Mouse (Mus musculus) gastrocnemius, postnatal 25 days (tissue): Measurements from ENCODE around the gene Hps6. TPM values are rescaled to one million over a fixed set of nuclear protein-coding genes. Genes with fewer than 3 reads are reported as not detected.
"Not testable (repeated sequence)": the region's sequence is repeated elsewhere in the genome, so short reads cannot be mapped to it uniquely, and the experiment has no call there.

Experiments used
- DNase-seq: peaks from one replicate; pipeline ENCODE4 v3.0.0; 2022
- long read RNA-seq, 2 experiments: library from polyadenylated mRNA; stranded (forward); transcript quantifications; one replicate each; pipeline ENCODE4 v2.0.0; 2021
- total RNA-seq, 2 experiments: library from RNA; stranded (reverse); gene quantifications; 1 replicate in 1 of 2; 2 replicates in 1 of 2; pipeline ENCODE4 v1.2.3; 2021

Gene Hps6
- total RNA-seq, result 1 to 10 TPM; 2.7 to 3.9 TPM
- long read RNA-seq, experiment 1, transcript Hps6-201 (1 exons, 2,666 nt), result major isoform, 6 of 6 reads
- long read RNA-seq, experiment 1, partial matches to known transcripts, result 0 of 6 reads
- long read RNA-seq, experiment 1, other reads (novel, unspliced or antisense), result 0 of 6 reads
- long read RNA-seq, experiment 2, transcript Hps6-201 (1 exons, 2,666 nt), result major isoform, 7 of 7 reads
- long read RNA-seq, experiment 2, partial matches to known transcripts, result 0 of 7 reads
- long read RNA-seq, experiment 2, other reads (novel, unspliced or antisense), result 0 of 7 reads

GRCm38 (mm10) chr19:46003371-46004226, at the start of gene Hps6:
TSS of gene Hps6 (plus strand) at chr19:46003508.
- peak; percentile 91 for DNase-seq

GRCm38 (mm10) chr19:45956736-45957135, 46.6 kb upstream of the Hps6 start:
- DNase-seq, result no peak

GRCm38 (mm10) chr19:45960770-45961169, 42.5 kb upstream of the Hps6 start:
- no peak for DNase-seq

- no peak for DNase-seq
Observed at GRCm38 (mm10) chr19:45984379-45984778, 18.9 kb upstream of the Hps6 start.

GRCm38 (mm10) chr19:45988238-45988637, 15.1 kb upstream of the Hps6 start:
- no peak for DNase-seq

- no peak for DNase-seq
Observed at GRCm38 (mm10) chr19:45991171-45991570, 12.1 kb upstream of the Hps6 start.

- DNase-seq, result not testable (repeated sequence)
Observed at GRCm38 (mm10) chr19:45993441-45993840, 9.9 kb upstream of the Hps6 start.

GRCm38 (mm10) chr19:45993981-45994737, 9.1 kb upstream of the Hps6 start:
- no peak for DNase-seq

- no peak for DNase-seq
Observed at GRCm38 (mm10) chr19:45997365-45997764, 5.9 kb upstream of the Hps6 start.

GRCm38 (mm10) chr19:45997785-45998693, 5.3 kb upstream of the Hps6 start, which contains the start of gene Armh3:
TSS of gene Armh3 (minus strand) at chr19:45998488.
- peak; percentile 91 for DNase-seq

- DNase-seq, result no peak
Observed at GRCm38 (mm10) chr19:45998694-45999217, 4.6 kb upstream of the Hps6 start.

- no peak for DNase-seq
Observed at GRCm38 (mm10) chr19:45999378-45999777, 3.9 kb upstream of the Hps6 start.

GRCm38 (mm10) chr19:46002279-46002678, 1.0 kb upstream of the Hps6 start:
- DNase-seq, result no peak

GRCm38 (mm10) chr19:46004814-46005466, 1.6 kb downstream of the Hps6 start:
- no peak for DNase-seq

GRCm38 (mm10) chr19:46005680-46006079, 2.4 kb downstream of the Hps6 start:
- no peak for DNase-seq

- peak; percentile 72 for DNase-seq
Observed at GRCm38 (mm10) chr19:46014572-46015178, 11.4 kb downstream of the Hps6 start.

GRCm38 (mm10) chr19:46016023-46016422, 12.7 kb downstream of the Hps6 start:
- no peak for DNase-seq

- DNase-seq, result no peak
Observed at GRCm38 (mm10) chr19:46024959-46025358, 21.7 kb downstream of the Hps6 start.

- no peak for DNase-seq
Observed at GRCm38 (mm10) chr19:46026567-46026966, 23.3 kb downstream of the Hps6 start.

- no peak for DNase-seq
Observed at GRCm38 (mm10) chr19:46028747-46029320, 25.5 kb downstream of the Hps6 start.
